Mouse (Mus musculus) E14TG2a.4 (cell line): Measurements from ENCODE around the gene Zfp408.
"Not testable (repeated sequence)": the region's sequence is repeated elsewhere in the genome, so short reads cannot be mapped to it uniquely, and the experiment has no call there.

ENCODE experiments used
- H3K27me3 ChIP-seq: 2 replicates; pipeline ENCODE4 v1.6.1; 2014; ENCODE audit warnings: low read length, control low read depth; ENCODE audit not compliant: insufficient read depth
- H3K36me3 ChIP-seq: 2 replicates; pipeline ENCODE4 v1.6.1; 2014; ENCODE audit warnings: low read length, control low read depth; ENCODE audit not compliant: insufficient read depth
- H3K4me1 ChIP-seq: replicated peaks from 2 replicates; pipeline ENCODE4 v1.6.1; 2014; ENCODE audit warnings: low read depth, low read length, control low read depth
- H3K4me3 ChIP-seq: replicated peaks from 2 replicates; pipeline ENCODE4 v1.5.1; 2014; ENCODE audit warnings: mild to moderate bottlenecking, low read length
- H3K9me3 ChIP-seq: 2 replicates; pipeline ENCODE4 v1.6.1; 2014; ENCODE audit warnings: low read length, control low read depth
- CTCF ChIP-seq: conservative IDR thresholded peaks from 2 replicates; pipeline ENCODE4 v1.5.1; 2014; ENCODE audit warnings: low read length
- NANOG ChIP-seq: IDR thresholded peaks from 2 replicates; pipeline ENCODE4 v1.6.1; 2014; ENCODE audit warnings: borderline replicate concordance, low read length, mixed read lengths
- POU5F1 ChIP-seq: IDR thresholded peaks from 2 replicates; pipeline ENCODE4 v1.6.1; 2014; ENCODE audit warnings: low read length, borderline replicate concordance

Gene Zfp408

GRCm38 (mm10) chr2:91633334-91633977 lies 16.1 kb downstream of the Zfp408 start:
- Histone ChIP-seq H3K9me3 (no peaks in the 10 kb centered on the region), H3K27me3 (peaks cover 6% of the 10 kb centered on the region), H3K4me3 (no peak overlapping the region), H3K36me3 (no peaks in the 10 kb centered on the region), H3K4me1 (peaks cover 69% of the 10 kb centered on the region)
- TF ChIP-seq CTCF (no peak), POU5F1 (no peak), NANOG (no peak)

- Histone ChIP-seq H3K36me3 (no peaks in the 10 kb centered on the region), H3K27me3 (peaks cover 6% of the 10 kb centered on the region), H3K9me3 (no peaks in the 10 kb centered on the region), H3K4me1 (peaks cover 73% of the 10 kb centered on the region), H3K4me3 (no peak overlapping the region)
- TF ChIP-seq NANOG, result no peak
- no peak for TF ChIP-seq POU5F1
- no peak for TF ChIP-seq CTCF
Measured at GRCm38 (mm10) chr2:91632316-91632715, 17.3 kb downstream of the Zfp408 start.

- peaks cover 6% of the 10 kb centered on the region for H3K27me3 ChIP-seq
- H3K4me1 ChIP-seq, result peaks cover 69% of the 10 kb centered on the region
- TF ChIP-seq NANOG (no peak), CTCF (no peak), POU5F1 (no peak)
- H3K4me3 ChIP-seq, result no peak overlapping the region
- H3K36me3 ChIP-seq, result no peaks in the 10 kb centered on the region
- no peaks in the 10 kb centered on the region for H3K9me3 ChIP-seq
Measured at GRCm38 (mm10) chr2:91631826-91632225, 17.8 kb downstream of the Zfp408 start.

- TF ChIP-seq NANOG (no peak), CTCF (no peak), POU5F1 (no peak)
- H3K9me3 ChIP-seq, result no peaks in the 10 kb centered on the region
- H3K4me3 ChIP-seq, result peak overlapping the region; percentile 49
- H3K36me3 ChIP-seq, result no peaks in the 10 kb centered on the region
- H3K4me1 ChIP-seq, result peaks cover 55% of the 10 kb centered on the region
- peaks cover 6% of the 10 kb centered on the region for H3K27me3 ChIP-seq
Measured at GRCm38 (mm10) chr2:91630384-91630783, 19.2 kb downstream of the Zfp408 start.

GRCm38 (mm10) chr2:91629682-91630081 lies 19.9 kb downstream of the Zfp408 start:
- H3K4me1 ChIP-seq, result peaks cover 48% of the 10 kb centered on the region
- H3K27me3 ChIP-seq, result peaks cover 6% of the 10 kb centered on the region
- TF ChIP-seq NANOG, result no peak
- no peak for TF ChIP-seq CTCF
- TF ChIP-seq POU5F1, result no peak
- H3K36me3 ChIP-seq, result no peaks in the 10 kb centered on the region
- H3K4me3 ChIP-seq, result peak overlapping the region; percentile 49
- no peaks in the 10 kb centered on the region for H3K9me3 ChIP-seq

- H3K9me3 ChIP-seq, result no peaks in the 10 kb centered on the region
- peaks cover 6% of the 10 kb centered on the region for H3K27me3 ChIP-seq
- H3K36me3 ChIP-seq, result peaks cover 13% of the 10 kb centered on the region
- 0 out of 2 replicates have a peak overlapping the region, but pooled peaks have one; percentile 35 for H3K4me3 ChIP-seq
- peaks cover 34% of the 10 kb centered on the region for H3K4me1 ChIP-seq
- no peak for TF ChIP-seq POU5F1
- TF ChIP-seq CTCF, result no peak
Measured at GRCm38 (mm10) chr2:91628171-91628570, 21.4 kb downstream of the Zfp408 start.

GRCm38 (mm10) chr2:91627486-91627885 lies 22.1 kb downstream of the Zfp408 start:
- Histone ChIP-seq H3K4me3 (no peak overlapping the region), H3K9me3 (no peaks in the 10 kb centered on the region), H3K27me3 (peaks cover 6% of the 10 kb centered on the region), H3K4me1 (peaks cover 30% of the 10 kb centered on the region), H3K36me3 (peaks cover 20% of the 10 kb centered on the region)
- TF ChIP-seq CTCF (no peak), NANOG (no peak), POU5F1 (no peak)

GRCm38 (mm10) chr2:91623366-91623765 lies 26.2 kb downstream of the Zfp408 start:
- not testable (repeated sequence) for H3K4me3 ChIP-seq, H3K4me1 ChIP-seq, H3K27me3 ChIP-seq, H3K9me3 ChIP-seq
- peaks cover 59% of the 10 kb centered on the region for H3K36me3 ChIP-seq

- H3K9me3 ChIP-seq, result no peaks in the 10 kb centered on the region
- H3K4me3 ChIP-seq, result no peak overlapping the region
- H3K36me3 ChIP-seq, result peaks cover 69% of the 10 kb centered on the region
- H3K27me3 ChIP-seq, result no peaks in the 10 kb centered on the region
- TF ChIP-seq POU5F1 (no peak), CTCF (no peak), NANOG (no peak)
- H3K4me1 ChIP-seq, result 0 out of 2 replicates have a peak, but pooled peaks cover under 1% of the 10 kb centered on the region
Measured at GRCm38 (mm10) chr2:91622356-91622755, 27.2 kb downstream of the Zfp408 start.
